Mouse (Mus musculus): ENCODE data around the gene Caskin2.

- no peak for TF ChIP-seq POLR2A (IDR thresholded peaks at IDR 0.05; ENCODE audit: control insufficient read depth in 1 of 2, insufficient read depth in 1 of 2, low read depth in 1 of 2, low read length in 2 of 2, poor library complexity in 1 of 2)
- TF ChIP-seq TAL1 (IDR thresholded peaks at IDR 0.05; ENCODE audit: low read length): no peak
- no peak for TF ChIP-seq CTCF (IDR thresholded peaks at IDR 0.05 in 2 of 3, conservative IDR thresholded peaks at IDR 0.05 in 1 of 3; ENCODE audit: control insufficient read depth in 1 of 3, insufficient read depth in 1 of 3, low read depth in 2 of 3, low read length in 3 of 3, poor library complexity in 1 of 3, severe bottlenecking in 1 of 3)
- TF ChIP-seq MYC (IDR thresholded peaks at IDR 0.05; ENCODE audit: low read depth, low read length): no peak
- TF ChIP-seq CHD1 (IDR thresholded peaks at IDR 0.05; ENCODE audit: low read depth, low read length): no peak
- TF ChIP-seq GATA1 (IDR thresholded peaks at IDR 0.05; ENCODE audit: low read depth, low read length): no peak
- no peak for TF ChIP-seq BHLHE40 (IDR thresholded peaks at IDR 0.05; ENCODE audit: borderline replicate concordance, low read depth, low read length)
- no peak for TF ChIP-seq UBTF (IDR thresholded peaks at IDR 0.05; ENCODE audit: borderline replicate concordance, insufficient read depth, low read depth, low read length)
- no peak for TF ChIP-seq POLR2AphosphoS2 (IDR thresholded peaks at IDR 0.05; ENCODE audit: low read length)
- TF ChIP-seq MAX (IDR thresholded peaks at IDR 0.05; ENCODE audit: low read length): no peak
- TF ChIP-seq SMC3 (IDR thresholded peaks at IDR 0.05; ENCODE audit: low read depth, low read length): no peak
- no peak for TF ChIP-seq MXI1 (IDR thresholded peaks at IDR 0.05; ENCODE audit: low read depth, low read length)
- no peak for TF ChIP-seq ETS1 (IDR thresholded peaks at IDR 0.05; ENCODE audit: low read depth, low read length)
Measured at GRCm38 (mm10) chr11:115809311-115809781, 4.1 kb downstream of the Caskin2 start.

Measured in MEL (cell line).